Mouse (Mus musculus) cerebellum, adult 2 months (tissue): ENCODE measurements around the gene Ncaph2.

Experiments used
- CTCF ChIP-seq: fragments of 200-500 bp; IDR thresholded peaks from 2 replicates; pipeline ENCODE4 v1.5.1; 2011; ENCODE audit warnings: low read depth, mild to moderate bottlenecking, control low read depth, low read length, moderate library complexity, borderline replicate concordance; ENCODE audit not compliant: insufficient read depth
- POLR2A ChIP-seq: fragments of 200-500 bp; IDR thresholded peaks from 2 replicates; pipeline ENCODE4 v1.6.1; 2011; ENCODE audit warnings: low read length, control low read depth, borderline replicate concordance; ENCODE audit not compliant: insufficient read depth

DNA sequence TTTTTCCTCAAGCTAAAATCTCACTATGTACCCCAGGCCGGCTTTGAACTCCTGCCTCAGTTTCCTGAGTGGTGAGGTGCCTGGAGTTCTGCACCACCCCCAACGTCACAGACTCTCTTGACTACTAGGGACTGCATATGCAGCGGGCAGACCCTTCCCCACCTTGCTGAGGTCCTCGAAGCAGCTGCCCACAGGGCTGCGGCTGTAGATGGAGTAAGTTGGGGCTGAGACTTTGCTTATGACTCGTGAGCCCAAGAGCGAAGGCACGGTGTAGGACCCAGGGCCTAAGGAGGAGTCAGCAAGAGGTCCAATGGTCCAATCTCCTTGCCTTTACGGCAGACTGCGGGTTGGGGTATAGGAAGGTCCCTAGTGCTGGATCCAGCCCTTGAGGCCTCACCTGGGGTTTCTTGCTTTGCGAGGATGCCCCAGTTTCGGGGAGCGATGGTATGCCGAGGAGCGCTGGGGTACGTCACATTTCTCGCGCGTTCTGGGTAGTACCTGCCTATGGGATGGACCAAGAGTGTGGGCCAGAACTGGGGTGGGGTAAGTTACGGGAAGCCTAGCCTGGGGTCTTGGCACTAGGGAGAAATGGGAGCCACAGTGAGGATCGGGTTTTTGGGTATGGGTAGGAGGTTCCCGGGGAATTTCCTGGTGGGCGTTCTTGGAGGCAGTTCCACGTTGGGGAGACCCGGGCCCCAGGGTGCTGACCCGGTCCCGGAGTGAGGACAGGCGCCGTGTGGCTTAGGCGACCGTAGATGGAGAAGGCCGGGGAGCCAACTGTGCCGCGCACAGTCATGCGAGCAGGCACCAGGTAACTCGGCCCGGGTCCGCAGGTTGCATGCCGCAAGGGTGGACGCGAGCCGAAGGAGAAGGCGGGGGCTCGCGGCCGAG is 22.7 kb downstream of the Ncaph2 start:
- TF ChIP-seq CTCF: no peak
- TF ChIP-seq POLR2A: no peak
